Mouse (Mus musculus): ENCODE results near the gene Tbc1d14. TPM values are rescaled to one million over a fixed set of nuclear protein-coding genes. Genes with fewer than 3 reads are reported as not detected.

Gene Tbc1d14
- total RNA-seq, 2 experiments from 2014 or later = 34.4 to 57.2 TPM

GRCm38 (mm10) chr5:36579967-36580366, 13.1 kb downstream of the Tbc1d14 start:
- no peak for DNase-seq (ENCODE audit: low spot score in 2 of 2)

GRCm38 (mm10) chr5:36578982-36579381, 14.1 kb downstream of the Tbc1d14 start:
- no peak for DNase-seq (ENCODE audit: low spot score in 2 of 2)

GRCm38 (mm10) chr5:36576457-36576856, 16.6 kb downstream of the Tbc1d14 start:
- no peak for DNase-seq (ENCODE audit: low spot score in 2 of 2)

GRCm38 (mm10) chr5:36575745-36576144, 17.3 kb downstream of the Tbc1d14 start:
- no peak for DNase-seq (ENCODE audit: low spot score in 2 of 2)

- DNase-seq (ENCODE audit: low spot score in 2 of 2) = no peak
Measured at GRCm38 (mm10) chr5:36575227-36575626, 17.8 kb downstream of the Tbc1d14 start.

- no peak for DNase-seq (ENCODE audit: low spot score in 2 of 2)
Measured at GRCm38 (mm10) chr5:36574147-36574870, 18.8 kb downstream of the Tbc1d14 start.

GRCm38 (mm10) chr5:36573354-36573753, 19.7 kb downstream of the Tbc1d14 start:
- no peak for DNase-seq (ENCODE audit: low spot score in 2 of 2)

GRCm38 (mm10) chr5:36571371-36571770, 21.7 kb downstream of the Tbc1d14 start:
- DNase-seq (ENCODE audit: low spot score in 2 of 2) = peak in 1 of 2 experiments; percentile 33

GRCm38 (mm10) chr5:36570546-36571245, 22.4 kb downstream of the Tbc1d14 start:
- no peak for DNase-seq (ENCODE audit: low spot score in 2 of 2)

GRCm38 (mm10) chr5:36570098-36570497, 23.0 kb downstream of the Tbc1d14 start:
- DNase-seq (ENCODE audit: low spot score in 2 of 2) = no peak

- no peak for DNase-seq (ENCODE audit: low spot score in 2 of 2)
Measured at GRCm38 (mm10) chr5:36568118-36568517, 25.0 kb downstream of the Tbc1d14 start.

- no peak for DNase-seq (ENCODE audit: low spot score in 2 of 2)
Measured at GRCm38 (mm10) chr5:36567627-36568026, 25.4 kb downstream of the Tbc1d14 start.

- DNase-seq (ENCODE audit: low spot score in 2 of 2) = no peak
Measured at GRCm38 (mm10) chr5:36564530-36564929, 28.5 kb downstream of the Tbc1d14 start.

- DNase-seq (ENCODE audit: low spot score in 2 of 2) = no peak
Measured at GRCm38 (mm10) chr5:36563741-36564140, 29.3 kb downstream of the Tbc1d14 start.

- no peak for DNase-seq (ENCODE audit: low spot score in 2 of 2)
Measured at GRCm38 (mm10) chr5:36562791-36563445, 30.2 kb downstream of the Tbc1d14 start.

- DNase-seq (ENCODE audit: low spot score in 2 of 2) = no peak
Measured at GRCm38 (mm10) chr5:36561509-36561908, 31.6 kb downstream of the Tbc1d14 start.

- no peak for DNase-seq (ENCODE audit: low spot score in 2 of 2)
Measured at GRCm38 (mm10) chr5:36560490-36560889, 32.6 kb downstream of the Tbc1d14 start.

- DNase-seq (ENCODE audit: low spot score in 2 of 2) = no peak
Measured at GRCm38 (mm10) chr5:36559510-36560235, 33.4 kb downstream of the Tbc1d14 start.

GRCm38 (mm10) chr5:36559106-36559505, 34.0 kb downstream of the Tbc1d14 start:
- DNase-seq (ENCODE audit: low spot score in 2 of 2) = no peak

GRCm38 (mm10) chr5:36558526-36558925, 34.5 kb downstream of the Tbc1d14 start:
- DNase-seq (ENCODE audit: low spot score in 2 of 2) = no peak

- no peak for DNase-seq (ENCODE audit: low spot score in 2 of 2)
Measured at GRCm38 (mm10) chr5:36557584-36558308, 35.3 kb downstream of the Tbc1d14 start.
